Mouse (Mus musculus) midbrain, embryonic 16.5 days (tissue): ENCODE results near the gene Clic3. TPM values are rescaled to one million over a fixed set of nuclear protein-coding genes. Genes with fewer than 3 reads are reported as not detected.

ENCODE experiments used
- ATAC-seq: fragments of 200-750 bp; cut with Nextera tagmentation; 2 replicates; pipeline ENCODE4 v1.8.0; 2017; ENCODE audit warnings: moderate TSS enrichment
- H3K27ac ChIP-seq: fragments of 300-500 bp; sonication (generic); 2 replicates; pipeline ENCODE4 v1.5.1; 2014; ENCODE audit warnings: mild to moderate bottlenecking, low read length, mixed read lengths
- H3K27me3 ChIP-seq: fragments of 300-500 bp; sonication (generic); 2 replicates; pipeline ENCODE4 v1.6.1; 2014; ENCODE audit warnings: low read depth, low read length, mixed read lengths; ENCODE audit not compliant: control insufficient read depth, insufficient read depth
- H3K36me3 ChIP-seq: fragments of 300-500 bp; sonication (generic); 2 replicates; pipeline ENCODE4 v1.6.1; 2014; ENCODE audit warnings: mild to moderate bottlenecking, low read length, moderate library complexity, mixed read lengths; ENCODE audit not compliant: control insufficient read depth, insufficient read depth
- H3K4me1 ChIP-seq: fragments of 300-500 bp; sonication (generic); 2 replicates; pipeline ENCODE4 v1.6.1; 2014; ENCODE audit warnings: mild to moderate bottlenecking, low read length, mixed read lengths; ENCODE audit not compliant: control insufficient read depth, insufficient read depth
- H3K4me2 ChIP-seq: fragments of 300-500 bp; sonication (generic); 2 replicates; pipeline ENCODE4 v1.6.1; 2014; ENCODE audit warnings: mild to moderate bottlenecking, low read length, mixed read lengths
- H3K4me3 ChIP-seq: fragments of 300-500 bp; sonication (generic); 2 replicates; pipeline ENCODE4 v1.5.1; 2014; ENCODE audit warnings: low read depth, mild to moderate bottlenecking, low read length, moderate library complexity, mixed read lengths
- H3K9ac ChIP-seq: fragments of 300-500 bp; sonication (generic); 2 replicates; pipeline ENCODE4 v1.6.1; 2014; ENCODE audit warnings: low read depth, low read length, mixed read lengths
- H3K9me3 ChIP-seq: fragments of 300-500 bp; sonication (generic); replicated peaks from 2 replicates; pipeline ENCODE4 v1.6.1; 2014; ENCODE audit warnings: mild to moderate bottlenecking, low read length, mixed read lengths; ENCODE audit not compliant: control insufficient read depth, poor library complexity, severe bottlenecking
- WGBS: fragments of 180-500 bp; shearing (Covaris S2); extraction: QIAGEN DNeasy Blood & Tissue Kit; methylation state at CpG from one replicate; pipeline ENCODE4 v1.1.7; 2014; 5-methylcytosine and 5-hydroxymethylcytosine counted together
- polyA plus RNA-seq: library from polyadenylated mRNA; unstranded; fragments of >200 nt; fragmentation: Nextera tagmentation; extraction: Ambion mirVana; gene quantifications from 2 replicates; pipeline ENCODE4 v1.2.1, GENCODE M21; 2015

The Clic3 gene
- polyA plus RNA-seq, 1 experiment from 2014 or later = 2.8 TPM

DNA sequence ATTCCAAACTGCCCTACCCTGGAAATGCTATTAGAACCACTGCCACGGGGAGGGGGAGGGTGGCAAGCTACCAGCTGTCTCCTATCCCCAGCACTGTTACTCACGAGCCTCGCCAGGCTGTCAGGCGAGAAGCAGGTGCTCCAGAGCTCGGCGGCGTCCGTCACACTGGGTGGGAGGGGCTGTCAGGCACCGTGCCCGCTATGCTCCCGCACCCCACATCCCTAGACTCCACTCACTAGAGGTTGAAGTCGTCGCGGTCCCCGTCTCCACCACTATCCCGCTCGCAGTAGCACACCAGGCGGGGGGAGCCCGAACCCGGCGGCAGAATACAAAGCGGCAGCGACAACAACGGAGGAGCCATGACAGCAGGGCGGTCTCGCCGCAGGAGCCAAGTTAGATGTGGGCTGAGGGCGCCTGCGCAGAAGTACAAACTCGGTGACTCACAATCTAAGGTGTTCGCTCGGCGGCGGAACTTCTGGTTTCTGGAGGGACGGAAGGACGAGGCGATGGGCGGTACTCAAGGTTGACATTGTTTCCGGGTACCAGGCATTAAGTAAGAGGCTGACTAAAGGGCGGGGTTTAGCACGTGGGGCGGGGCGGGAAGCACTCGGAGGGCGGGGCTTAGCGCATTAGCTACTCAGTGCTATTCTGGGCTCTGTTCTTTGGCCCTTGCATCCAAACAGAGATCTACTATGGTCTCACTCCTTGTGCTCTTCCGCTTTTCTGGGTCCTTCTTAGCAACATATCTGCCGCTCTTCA, 4.1 kb downstream of the Clic3 start, which contains the start of gene Paxx:
Gene Paxx (minus strand): TSS at position 544 of the 759 bp plus-strand sequence.
- Histone ChIP-seq H3K27me3 (no peaks in the 10 kb centered on the region), H3K27ac (peak within 1 kb of the TSS; percentile 91), H3K4me1 (peaks cover 22% of the 10 kb centered on the region), H3K36me3 (peaks cover 18% of the 10 kb centered on the region), H3K4me3 (peak within 1 kb of the TSS; percentile 59), H3K9ac (peak within 1 kb of the TSS; percentile 85), H3K4me2 (peak within 1 kb of the TSS; percentile 98), H3K9me3 (no peaks in the 10 kb centered on the region)
- under 1% methylated on average over 48 of the region's 48 CpGs for WGBS
- peak; percentile 92 for ATAC-seq

DNA sequence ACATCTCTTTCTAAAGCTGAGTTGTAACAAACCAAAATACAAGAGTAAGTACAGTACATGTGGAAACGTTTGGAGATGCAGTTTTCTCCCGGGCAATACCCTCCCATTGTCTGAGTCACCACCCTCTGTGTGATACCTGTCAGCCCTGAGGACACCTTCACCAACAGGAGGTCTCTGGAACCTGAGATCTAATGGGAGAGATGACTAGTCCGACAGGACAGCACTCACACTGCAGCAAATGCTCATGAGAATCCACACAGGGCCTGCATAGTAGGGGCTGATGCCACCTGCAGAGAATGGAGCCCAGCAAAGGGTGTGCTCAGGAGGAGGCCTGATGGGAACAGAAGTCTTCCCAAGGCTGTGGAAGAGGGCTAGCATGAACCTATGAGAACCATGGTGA, 4.8 kb downstream of the Clic3 start:
- Histone ChIP-seq H3K9ac (peak overlapping the region; percentile 85), H3K27me3 (no peaks in the 10 kb centered on the region), H3K36me3 (peaks cover 18% of the 10 kb centered on the region), H3K4me2 (peak overlapping the region; percentile 98), H3K4me3 (peak overlapping the region; percentile 59), H3K27ac (peak overlapping the region; percentile 91), H3K9me3 (no peaks in the 10 kb centered on the region), H3K4me1 (peaks cover 22% of the 10 kb centered on the region)
- ATAC-seq = peak; percentile 12
- 24% methylated on average over 3 of the region's 3 CpGs for WGBS

DNA sequence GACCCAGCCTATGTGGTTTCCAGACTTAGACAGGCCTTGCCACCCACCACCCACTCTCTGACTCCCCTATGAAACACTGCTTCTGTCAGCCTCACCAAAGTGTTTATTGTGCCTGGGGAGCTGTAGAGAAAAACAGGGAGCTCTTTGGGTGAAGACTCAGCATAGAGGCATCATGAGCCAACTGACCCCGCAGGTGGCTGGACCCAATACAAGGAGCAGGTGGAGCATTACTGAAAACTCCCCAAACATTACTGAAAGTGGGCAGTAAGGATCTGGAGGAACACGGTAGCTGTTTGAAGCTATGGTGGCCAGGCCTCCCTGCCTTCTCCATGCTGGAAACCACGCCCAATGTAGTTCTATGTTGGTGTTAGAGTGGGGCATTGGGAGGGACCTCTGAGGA, 7.0 kb downstream of the Clic3 start:
- Histone ChIP-seq H3K4me3 (no peak overlapping the region), H3K9ac (no peak overlapping the region), H3K4me1 (peaks cover 22% of the 10 kb centered on the region), H3K9me3 (no peaks in the 10 kb centered on the region), H3K36me3 (peaks cover 9% of the 10 kb centered on the region), H3K27ac (no peak overlapping the region), H3K4me2 (no peak overlapping the region), H3K27me3 (no peaks in the 10 kb centered on the region)
- ATAC-seq = no peak
- 92% methylated on average over 3 of the region's 3 CpGs for WGBS

DNA sequence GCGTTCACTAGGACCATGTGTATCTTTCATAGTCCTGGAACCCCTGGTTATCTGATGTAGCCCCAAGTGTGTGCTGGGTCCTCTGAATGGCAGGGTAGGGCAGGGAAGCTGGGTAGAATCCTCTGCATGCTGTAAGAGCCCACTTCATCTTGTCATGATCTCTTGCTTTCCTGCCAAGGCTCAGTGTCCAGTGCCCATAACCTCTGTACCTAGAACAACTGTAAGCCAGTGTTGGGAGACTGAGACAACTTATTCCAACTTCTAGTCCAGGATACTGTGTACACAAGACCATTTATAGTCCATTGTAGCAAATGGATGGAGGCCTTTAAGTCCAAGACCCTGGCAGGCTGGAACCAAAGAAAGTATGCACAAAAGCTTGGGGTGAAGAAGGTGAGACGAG, 8.6 kb downstream of the Clic3 start:
- H3K4me3 ChIP-seq = no peak overlapping the region
- ATAC-seq = no peak
- no peak overlapping the region for H3K4me2 ChIP-seq
- H3K4me1 ChIP-seq = peaks cover 6% of the 10 kb centered on the region
- H3K36me3 ChIP-seq = no peaks in the 10 kb centered on the region
- H3K9ac ChIP-seq = no peak overlapping the region
- 92% methylated on average over 2 of the region's 2 CpGs for WGBS
- H3K27me3 ChIP-seq = no peaks in the 10 kb centered on the region
- H3K9me3 ChIP-seq = no peaks in the 10 kb centered on the region
- no peak overlapping the region for H3K27ac ChIP-seq

DNA sequence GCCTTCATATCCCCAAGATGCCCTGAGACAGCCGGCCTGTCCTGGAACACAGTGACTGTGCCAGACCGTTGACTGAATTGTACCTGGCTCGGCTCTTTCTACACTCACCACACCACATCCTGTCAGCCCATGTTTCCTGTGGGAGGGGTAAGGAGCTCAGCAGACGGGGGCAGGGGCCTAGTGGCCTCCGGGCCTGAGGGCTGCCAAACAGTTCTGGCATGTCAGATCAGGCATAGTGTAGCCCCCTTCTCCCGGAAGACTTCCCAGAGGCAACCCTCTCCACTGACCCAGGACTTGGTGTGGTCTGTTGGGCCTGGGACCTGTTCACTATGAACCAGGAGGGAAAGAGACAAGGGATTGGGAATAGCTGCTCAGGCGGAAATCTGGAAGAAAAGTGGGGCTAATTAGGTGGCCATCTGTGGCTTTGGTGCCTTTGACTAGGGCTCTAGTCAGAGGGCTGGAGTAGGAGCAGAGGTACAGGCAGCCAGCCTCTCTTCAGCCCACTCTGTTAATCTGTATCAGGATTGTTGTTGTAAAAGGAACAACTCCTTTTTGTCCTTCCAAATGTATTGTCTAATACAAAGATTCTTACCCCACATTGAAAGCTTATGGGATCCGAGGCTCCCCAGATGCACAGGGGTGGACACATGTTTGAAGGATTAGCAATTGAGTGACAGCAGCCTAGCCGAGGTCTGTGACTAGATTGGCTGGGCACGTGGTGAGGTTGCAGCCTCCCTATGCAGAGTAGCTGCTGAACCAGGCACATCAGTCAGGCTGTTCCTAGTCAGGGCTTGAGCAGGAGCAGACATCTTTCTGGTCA, 9.4 kb downstream of the Clic3 start:
- Histone ChIP-seq H3K27me3 (no peaks in the 10 kb centered on the region), H3K27ac (0 out of 2 replicates have a peak overlapping the region, but pooled peaks have one; percentile 17), H3K4me1 (peaks cover 6% of the 10 kb centered on the region), H3K9ac (0 out of 2 replicates have a peak overlapping the region, but pooled peaks have one; percentile 5), H3K9me3 (no peaks in the 10 kb centered on the region), H3K36me3 (no peaks in the 10 kb centered on the region), H3K4me3 (no peak overlapping the region), H3K4me2 (no peak overlapping the region)
- WGBS = 42% methylated on average over 10 of the region's 10 CpGs
- ATAC-seq = no peak

DNA sequence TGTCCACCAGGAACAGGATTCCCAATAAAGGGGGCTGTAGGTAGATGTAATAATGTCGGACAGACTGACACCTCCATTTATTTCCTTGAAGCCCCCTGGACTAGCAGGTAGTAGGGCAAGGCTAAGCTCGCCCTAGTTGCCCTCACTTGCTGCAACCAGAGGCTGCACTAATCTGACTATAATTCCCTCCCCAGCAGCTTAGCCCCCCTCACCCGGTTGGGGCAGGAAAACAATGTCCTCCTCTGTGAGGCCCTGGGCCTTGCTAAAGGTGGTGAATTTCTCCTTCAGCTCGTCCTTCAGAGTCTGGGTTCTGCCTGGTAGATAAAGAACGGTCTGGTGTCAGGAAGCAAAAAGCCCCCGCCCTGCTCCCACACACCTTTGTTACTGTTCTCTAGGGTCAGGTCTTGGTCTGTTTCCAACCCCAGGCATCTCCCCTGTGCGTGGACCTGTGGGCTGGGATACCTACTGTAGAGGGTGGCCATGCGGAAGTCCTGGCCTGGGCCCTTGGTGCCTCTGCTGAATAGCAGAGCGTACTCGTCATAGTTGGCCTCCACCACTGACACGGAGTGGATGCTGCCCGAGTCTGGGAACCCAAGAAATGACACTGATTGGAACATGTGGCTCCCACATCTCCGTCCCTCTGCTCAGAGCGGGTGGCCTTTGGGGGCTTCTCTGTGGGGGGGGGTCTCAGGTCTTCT, 11.1 kb downstream of the Clic3 start:
- Histone ChIP-seq H3K27me3 (no peaks in the 10 kb centered on the region), H3K9ac (no peak overlapping the region), H3K4me2 (no peak overlapping the region), H3K4me3 (no peak overlapping the region), H3K36me3 (no peaks in the 10 kb centered on the region), H3K9me3 (no peaks in the 10 kb centered on the region), H3K27ac (no peak overlapping the region), H3K4me1 (no peaks in the 10 kb centered on the region)
- WGBS = 73% methylated on average over 14 of the region's 14 CpGs
- no peak for ATAC-seq

DNA sequence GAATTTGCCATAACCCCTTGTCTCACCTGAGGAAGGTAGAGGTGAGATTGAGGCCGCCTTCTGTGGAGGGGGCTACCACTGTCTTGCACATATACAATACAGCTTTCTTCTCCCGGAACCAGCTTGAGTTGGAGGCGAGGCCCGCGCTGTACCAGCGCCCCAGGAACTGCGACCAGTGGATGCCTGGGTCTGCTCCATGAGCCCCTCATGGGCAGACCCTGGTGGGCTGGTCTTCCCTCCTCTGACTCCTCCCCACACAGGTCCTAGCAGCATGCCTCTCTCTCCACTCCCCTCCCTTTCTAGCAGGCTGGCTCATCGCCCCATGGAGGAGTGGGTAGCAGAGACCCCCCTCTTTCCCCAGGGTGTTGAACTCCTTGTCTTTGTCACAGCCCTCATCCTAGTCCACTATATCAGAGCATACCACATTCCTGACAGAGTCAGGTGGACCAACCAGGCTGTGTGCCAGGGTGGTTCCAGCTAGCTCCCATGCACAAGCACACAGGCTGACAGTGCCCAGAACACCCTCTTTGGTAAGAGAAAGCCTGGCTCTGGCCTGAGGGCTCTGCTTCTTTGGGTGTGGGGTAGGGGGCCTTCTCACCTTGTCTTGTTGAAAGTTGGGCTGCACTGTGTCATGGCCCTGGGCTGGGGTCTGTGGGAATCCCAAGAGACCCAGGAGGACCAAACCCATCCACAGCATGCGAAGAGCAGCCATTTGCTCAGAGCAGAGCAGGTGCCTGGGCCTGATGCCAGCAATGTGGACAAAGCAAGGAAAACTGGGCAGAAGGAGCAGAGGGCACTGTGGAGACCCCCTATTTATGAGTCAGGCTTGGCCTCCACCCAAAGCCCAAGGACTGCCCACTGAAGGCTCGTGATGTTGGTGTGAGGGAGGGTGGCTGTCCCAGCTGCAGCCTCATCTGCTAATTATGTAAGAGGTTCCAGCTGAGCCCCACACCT, 12.6 kb downstream of the Clic3 start:
- no peaks in the 10 kb centered on the region for H3K4me1 ChIP-seq
- H3K4me2 ChIP-seq = no peak overlapping the region
- 72% methylated on average over 10 of the region's 10 CpGs for WGBS
- 0 out of 2 replicates have a peak overlapping the region, but pooled peaks have one; percentile 15 for H3K27ac ChIP-seq
- H3K4me3 ChIP-seq = no peak overlapping the region
- H3K36me3 ChIP-seq = no peaks in the 10 kb centered on the region
- no peak overlapping the region for H3K9ac ChIP-seq
- ATAC-seq = peak; percentile 41
- no peaks in the 10 kb centered on the region for H3K27me3 ChIP-seq
- H3K9me3 ChIP-seq = no peaks in the 10 kb centered on the region

DNA sequence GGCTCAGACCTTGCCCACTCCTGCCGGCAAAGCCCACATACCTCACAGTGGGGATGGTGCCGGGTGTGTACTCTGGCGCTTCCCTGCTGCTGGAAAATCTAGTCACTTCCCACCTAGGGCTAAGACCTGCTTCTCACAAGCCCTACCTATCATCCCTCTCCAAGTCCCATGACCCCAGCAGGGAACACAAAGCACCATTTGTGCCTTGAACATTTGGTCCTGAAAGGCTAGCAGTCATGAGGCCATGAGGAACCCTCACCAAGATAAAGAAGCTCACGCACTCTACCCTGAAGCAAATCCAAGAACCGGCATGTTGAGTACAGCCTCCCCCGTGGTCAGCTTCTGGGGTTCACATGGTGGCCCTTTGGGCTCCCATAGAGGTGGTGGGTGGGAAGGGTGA, 13.3 kb downstream of the Clic3 start, which contains the start of gene Ptgds:
Gene Ptgds (minus strand): TSS at position 78 of the 400 bp plus-strand sequence.
- 68% methylated on average over 6 of the region's 6 CpGs for WGBS
- Histone ChIP-seq H3K27ac (0 out of 2 replicates have a peak within 1 kb of the TSS, but pooled peaks have one; percentile 15), H3K36me3 (no peaks in the 10 kb centered on the region), H3K4me2 (no peak within 1 kb of the TSS), H3K27me3 (no peaks in the 10 kb centered on the region), H3K9ac (no peak within 1 kb of the TSS), H3K4me3 (no peak within 1 kb of the TSS), H3K4me1 (no peaks in the 10 kb centered on the region), H3K9me3 (no peaks in the 10 kb centered on the region)
- no peak for ATAC-seq
